Mouse (Mus musculus): ENCODE measurements around the gene Ppfia4.
"Not testable (repeated sequence)": the region's sequence is repeated elsewhere in the genome, so short reads cannot be mapped to it uniquely, and the experiment has no call there.

Ppfia4 gene

DNA sequence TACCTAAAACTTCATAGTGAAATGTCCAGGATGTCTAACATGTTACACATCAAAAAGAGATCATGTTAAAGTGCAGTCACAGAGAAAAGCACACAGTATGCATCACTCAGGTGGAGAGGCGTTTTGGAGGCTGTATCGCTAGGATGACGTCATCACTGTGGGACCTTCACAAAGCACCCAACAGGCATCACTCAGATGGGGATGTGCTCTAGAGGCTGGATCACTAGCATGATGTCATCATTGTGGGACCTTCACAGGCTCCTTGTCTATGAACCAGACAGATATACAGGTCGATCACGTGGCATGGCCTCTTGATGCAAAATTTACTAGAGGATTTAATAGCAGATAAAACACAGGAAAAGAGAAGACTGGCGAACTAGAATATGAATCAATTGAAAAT, 68.4 kb downstream of the Ppfia4 start:
- no peak for DNase-seq

DNA sequence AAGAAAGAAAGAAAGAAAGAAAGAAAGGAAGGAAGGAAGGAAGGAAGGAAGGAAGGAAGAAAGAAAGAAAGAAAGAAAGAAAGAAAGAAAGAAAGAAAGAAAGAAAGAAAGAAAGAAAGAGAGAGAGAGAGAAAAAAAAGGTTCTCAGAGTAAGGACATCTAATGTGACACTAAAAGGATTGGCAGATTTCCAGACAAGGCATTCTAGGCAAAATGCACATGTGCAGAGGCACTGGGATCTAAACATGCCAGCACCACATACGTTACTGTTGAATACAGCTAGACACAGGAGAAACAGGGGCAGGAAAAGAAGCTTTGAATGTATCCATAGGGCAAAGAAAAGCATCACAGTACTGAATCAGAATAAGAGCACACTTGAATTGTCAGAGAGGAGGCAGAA, 83.0 kb downstream of the Ppfia4 start:
- not testable (repeated sequence) for DNase-seq

Measured in cerebellum, adult 9-10 months (tissue).